Mouse (Mus musculus): ENCODE results near the gene Otog. TPM values are rescaled to one million over a fixed set of nuclear protein-coding genes. Genes with fewer than 3 reads are reported as not detected.

Gene Otog
- total and polyA plus RNA-seq, 3 experiments, result under 0.01 TPM; not detected in 2

DNA sequence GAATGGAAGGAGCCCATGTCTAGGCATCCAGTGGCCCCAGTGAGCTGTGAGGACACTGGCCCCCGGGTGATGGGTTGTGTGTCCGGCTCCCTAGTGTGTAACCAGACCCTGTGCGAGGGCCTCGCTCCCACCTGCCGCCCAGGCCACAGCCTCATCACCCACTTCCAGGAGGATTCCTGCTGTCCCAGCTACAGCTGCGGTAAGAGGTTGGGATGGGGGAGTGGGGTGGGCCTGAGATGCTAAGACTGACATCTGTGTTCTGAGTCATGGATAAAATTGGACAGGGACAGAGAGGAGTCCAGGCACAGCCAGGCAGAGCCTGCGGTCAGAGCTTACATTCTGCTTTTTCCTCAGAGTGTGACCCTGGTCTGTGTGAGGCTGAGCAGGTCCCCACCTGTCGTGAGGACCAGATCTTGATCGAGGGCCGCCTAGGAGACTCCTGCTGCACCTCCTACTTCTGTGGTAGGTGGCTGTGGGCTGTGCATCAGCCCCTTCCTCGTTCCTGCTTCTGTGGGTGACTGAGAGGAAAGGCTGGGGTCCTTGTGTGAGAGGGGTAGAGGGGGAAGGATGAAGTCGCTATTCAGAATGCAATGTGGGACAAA lies 60.3 kb downstream of the Otog start:
- DNase-seq (ENCODE audit: extremely low read depth), result no peak
- dilution Hi-C loops (cut with MboI; ENCODE audit: extremely low pct_ligation_motif_present, extremely low pct_unique_long_range_greater_than_20kb, low sequenced_read_pairs) (no loop called here), in situ Hi-C loops (cut with MboI; ENCODE audit: low pct_ligation_motif_present, low pct_unique_long_range_greater_than_20kb, low sequenced_read_pairs) (no loop called here)
- no peak overlapping the region for H3K27ac ChIP-seq (ENCODE audit: insufficient read depth, low read depth)
- TF ChIP-seq ZC3H11A (IDR thresholded peaks at IDR 0.05; ENCODE audit: low read depth, low read length), result no peak
- no peaks in the 10 kb centered on the region for H3K4me1 ChIP-seq (ENCODE audit: control insufficient read depth in 1 of 2, insufficient read depth in 2 of 2)
- peaks cover 86% of the 10 kb centered on the region for H3K27me3 ChIP-seq (replicated peaks)
- H3K79me2 ChIP-seq (replicated peaks; ENCODE audit: control insufficient read depth, extremely low read depth, insufficient read depth, poor library complexity, severe bottlenecking), result no peaks in the 10 kb centered on the region
- no peaks in the 10 kb centered on the region for H3K9me3 ChIP-seq (replicated peaks; ENCODE audit: low read length)
- no peaks in the 10 kb centered on the region for H3K36me3 ChIP-seq (replicated peaks in 1 of 2; ENCODE audit: control insufficient read depth in 1 of 2, insufficient read depth in 1 of 2, low read length in 1 of 2)
- no peak overlapping the region for H3K4me2 ChIP-seq (ENCODE audit: insufficient read depth, low read depth, poor library complexity, severe bottlenecking)
- no peak overlapping the region for H3K9ac ChIP-seq (ENCODE audit: insufficient read depth, low read depth)
- H3K4me3 ChIP-seq (replicated peaks in 1 of 3; ENCODE audit: low read depth in 2 of 3, low read length in 2 of 3, poor library complexity in 1 of 3), result no peak overlapping the region

- in situ Hi-C loops (cut with MboI; ENCODE audit: low pct_ligation_motif_present, low pct_unique_long_range_greater_than_20kb, low sequenced_read_pairs), result no loop called here
- no peak for DNase-seq (ENCODE audit: extremely low read depth)
These were observed 72.7 kb downstream of the Otog start for GRCm38 (mm10) chr7:46313486-46313885.

DNA sequence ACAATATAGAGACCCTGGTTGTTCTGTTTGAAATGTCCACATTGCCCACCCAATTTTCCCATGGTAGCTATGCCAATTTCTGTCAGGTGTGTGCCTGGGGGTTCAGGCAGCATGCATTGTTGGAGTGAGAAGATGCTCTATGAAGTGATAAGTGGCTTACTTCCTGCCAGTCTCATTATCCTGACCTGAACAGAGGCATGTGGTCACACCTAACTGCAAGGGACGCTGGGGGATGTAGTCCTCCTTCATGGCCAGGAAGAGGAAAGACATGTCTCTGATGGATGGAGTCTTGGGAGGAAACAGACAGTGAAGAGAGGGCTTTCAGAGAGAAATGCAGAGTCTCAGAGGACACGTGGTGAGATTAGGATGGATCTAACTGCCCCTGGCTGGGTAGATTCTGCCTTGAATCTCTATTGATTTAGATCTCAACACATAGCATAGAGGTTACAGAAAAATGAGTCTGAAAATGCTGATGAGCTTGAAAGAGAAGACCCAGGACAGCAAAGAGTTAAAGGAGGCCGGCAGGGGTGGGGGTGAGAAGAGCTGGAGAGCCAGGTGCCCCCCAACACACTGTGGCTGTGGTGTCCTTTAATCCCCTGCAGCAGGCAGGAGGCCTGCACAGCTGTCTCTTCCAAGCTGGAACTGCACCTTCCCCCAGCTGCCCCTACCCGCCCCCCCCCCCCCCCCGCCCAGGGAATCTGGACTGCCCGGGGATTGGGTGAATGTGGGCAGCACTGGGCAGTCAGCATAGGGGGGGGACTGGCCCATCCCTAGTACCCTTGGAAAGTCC lies 73.6 kb downstream of the Otog start:
- Histone ChIP-seq H3K79me2 (replicated peaks; ENCODE audit: control insufficient read depth, extremely low read depth, insufficient read depth, poor library complexity, severe bottlenecking) (no peaks in the 10 kb centered on the region), H3K4me3 (replicated peaks in 1 of 3; ENCODE audit: low read depth in 2 of 3, low read length in 2 of 3, poor library complexity in 1 of 3) (no peak overlapping the region), H3K4me1 (ENCODE audit: control insufficient read depth in 1 of 2, insufficient read depth in 2 of 2) (no peaks in the 10 kb centered on the region), H3K36me3 (replicated peaks in 1 of 2; ENCODE audit: control insufficient read depth in 1 of 2, insufficient read depth in 1 of 2, low read length in 1 of 2) (no peaks in the 10 kb centered on the region), H3K9ac (ENCODE audit: insufficient read depth, low read depth) (no peak overlapping the region), H3K4me2 (ENCODE audit: insufficient read depth, low read depth, poor library complexity, severe bottlenecking) (no peak overlapping the region), H3K27ac (ENCODE audit: insufficient read depth, low read depth) (no peak overlapping the region), H3K9me3 (replicated peaks; ENCODE audit: low read length) (no peaks in the 10 kb centered on the region), H3K27me3 (replicated peaks) (peaks cover 58% of the 10 kb centered on the region)
- no peak for DNase-seq (ENCODE audit: extremely low read depth)
- TF ChIP-seq MXI1 (IDR thresholded peaks at IDR 0.05; ENCODE audit: low read depth, low read length) (no peak), RAD21 (IDR thresholded peaks at IDR 0.05; ENCODE audit: low read depth, low read length) (no peak), HCFC1 (IDR thresholded peaks at IDR 0.05; ENCODE audit: low read depth, low read length) (peak; percentile 26; the same call in 1 of the 2 replicates)
- in situ Hi-C loops (cut with MboI; ENCODE audit: low pct_ligation_motif_present, low pct_unique_long_range_greater_than_20kb, low sequenced_read_pairs) (no loop called here), dilution Hi-C loops (cut with MboI; ENCODE audit: extremely low pct_ligation_motif_present, extremely low pct_unique_long_range_greater_than_20kb, low sequenced_read_pairs) (no loop called here)

More at GRCm38 (mm10) chr7:46313486-46313885, 72.7 kb downstream of the Otog start:
- H3K27me3 ChIP-seq (replicated peaks), result peaks cover 61% of the 10 kb centered on the region
- H3K4me1 ChIP-seq (ENCODE audit: control insufficient read depth in 1 of 2, insufficient read depth in 2 of 2), result no peaks in the 10 kb centered on the region
- no peak overlapping the region for H3K4me3 ChIP-seq (replicated peaks in 1 of 3; ENCODE audit: low read depth in 2 of 3, low read length in 2 of 3, poor library complexity in 1 of 3)
- H3K36me3 ChIP-seq (replicated peaks in 1 of 2; ENCODE audit: control insufficient read depth in 1 of 2, insufficient read depth in 1 of 2, low read length in 1 of 2), result no peaks in the 10 kb centered on the region
- dilution Hi-C loops (cut with MboI; ENCODE audit: extremely low pct_ligation_motif_present, extremely low pct_unique_long_range_greater_than_20kb, low sequenced_read_pairs), result no loop called here
- no peaks in the 10 kb centered on the region for H3K9me3 ChIP-seq (replicated peaks; ENCODE audit: low read length)
- H3K27ac ChIP-seq (ENCODE audit: insufficient read depth, low read depth), result no peak overlapping the region
- no peak for TF ChIP-seq MAX (IDR thresholded peaks at IDR 0.05; ENCODE audit: low read length)
- no peak for TF ChIP-seq NELFE (IDR thresholded peaks at IDR 0.05; ENCODE audit: low read depth, low read length)
- no peak for TF ChIP-seq RCOR1 (conservative IDR thresholded peaks at IDR 0.05; ENCODE audit: low read depth, low read length)
- no peak for TF ChIP-seq USF2 (conservative IDR thresholded peaks at IDR 0.05; ENCODE audit: low read depth, low read length)
- no peak for TF ChIP-seq EP300 (IDR thresholded peaks at IDR 0.05; ENCODE audit: low read length)
- no peaks in the 10 kb centered on the region for H3K79me2 ChIP-seq (replicated peaks; ENCODE audit: control insufficient read depth, extremely low read depth, insufficient read depth, poor library complexity, severe bottlenecking)
- H3K9ac ChIP-seq (ENCODE audit: insufficient read depth, low read depth), result no peak overlapping the region
- no peak overlapping the region for H3K4me2 ChIP-seq (ENCODE audit: insufficient read depth, low read depth, poor library complexity, severe bottlenecking)

Data from CH12.LX (cell line).